Mouse (Mus musculus) frontal cortex, postnatal 25 days (tissue): ENCODE data around the gene Trappc3.
"Not testable (repeated sequence)": the region's sequence is repeated elsewhere in the genome, so short reads cannot be mapped to it uniquely, and the experiment has no call there.

Experiments used
- DNase-seq, 2 experiments: peaks; one replicate each; pipeline ENCODE4 v3.0.0; 2022; ENCODE audit warnings: low spot score in 2 of 2

Gene Trappc3

GRCm38 (mm10) chr4:126262119-126262807, at the start of gene Trappc3:
Trappc3 (plus strand) TSS chr4:126262325.
- peak; percentile 100 for DNase-seq

DNA sequence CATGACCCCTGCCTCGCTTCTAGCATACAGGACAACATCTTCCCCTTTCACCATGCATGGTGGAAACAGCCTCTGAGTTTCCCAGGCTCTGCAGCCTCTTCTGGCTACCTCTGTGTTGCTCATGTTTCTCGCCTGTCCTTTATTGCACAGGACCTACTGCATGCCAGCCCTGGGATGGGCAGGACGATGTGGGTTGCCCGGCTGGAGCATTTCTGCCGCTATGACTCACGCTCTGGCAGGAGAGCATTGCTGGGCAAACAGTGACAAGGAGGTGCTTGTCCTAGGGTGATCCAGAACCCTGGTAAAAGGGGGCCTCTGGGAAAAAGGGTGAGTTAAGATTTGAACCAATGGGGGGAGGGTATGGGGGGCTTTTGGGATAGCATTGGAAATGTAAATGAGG, 44.4 kb upstream of the Trappc3 start:
- no peak for DNase-seq

DNA sequence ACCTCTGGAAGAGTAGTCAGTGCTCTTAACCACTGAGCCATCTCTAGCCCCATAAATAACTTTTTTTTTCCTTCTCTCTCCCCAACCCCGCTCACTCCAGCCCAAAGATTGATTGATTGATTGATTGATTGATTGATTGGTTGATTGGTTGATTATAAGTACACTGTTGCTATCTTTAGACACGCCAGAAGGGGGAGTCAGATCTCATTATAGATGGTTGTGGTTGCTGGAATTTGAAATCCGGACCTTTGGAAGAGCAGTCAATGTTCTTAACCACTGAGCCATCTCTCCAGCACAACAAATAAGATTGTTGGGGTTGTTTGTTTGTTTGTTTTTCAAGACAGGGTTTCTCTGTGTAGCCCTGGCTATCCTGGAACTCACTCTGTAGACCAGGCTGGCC, 42.6 kb upstream of the Trappc3 start:
- DNase-seq: not testable (repeated sequence)

DNA sequence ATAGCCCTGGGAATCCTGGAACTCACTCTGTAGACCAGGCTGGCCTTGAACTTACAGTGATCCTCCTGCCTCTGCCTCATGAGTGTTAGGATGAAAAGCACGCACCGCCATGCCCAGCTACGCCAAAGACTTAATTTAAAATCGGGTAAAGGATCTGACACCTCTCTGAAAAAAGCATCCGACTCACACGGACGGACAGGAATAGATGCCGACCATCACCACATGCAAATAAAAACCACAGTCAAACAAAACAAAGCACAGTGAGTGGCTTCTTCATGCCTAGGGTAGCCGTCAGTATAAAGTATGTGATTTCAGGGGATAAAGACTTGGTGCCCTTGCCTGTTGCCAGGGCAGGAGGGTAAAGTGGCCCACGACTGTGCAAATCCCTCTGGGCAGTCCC, 42.1 kb upstream of the Trappc3 start:
- DNase-seq: no peak

DNA sequence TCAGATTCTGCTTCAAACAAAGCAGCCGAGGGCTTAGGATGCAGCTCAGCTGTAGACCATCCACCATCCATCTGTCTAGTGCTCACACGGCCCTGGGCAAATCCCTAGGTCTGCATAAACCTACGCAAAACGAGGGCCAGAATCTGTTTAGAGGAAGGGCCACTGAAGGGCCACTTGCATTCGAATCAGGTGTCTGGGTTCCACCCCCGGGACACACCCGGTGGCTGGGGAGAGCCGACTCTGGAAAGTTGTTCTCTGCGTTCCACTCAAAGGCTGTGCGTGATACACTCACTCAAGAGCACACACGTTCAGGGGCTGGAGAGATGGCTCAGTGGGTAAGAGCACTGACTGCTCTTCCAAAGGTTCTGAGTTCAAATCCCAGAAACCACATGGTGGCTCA, 39.5 kb upstream of the Trappc3 start:
- DNase-seq: no peak

DNA sequence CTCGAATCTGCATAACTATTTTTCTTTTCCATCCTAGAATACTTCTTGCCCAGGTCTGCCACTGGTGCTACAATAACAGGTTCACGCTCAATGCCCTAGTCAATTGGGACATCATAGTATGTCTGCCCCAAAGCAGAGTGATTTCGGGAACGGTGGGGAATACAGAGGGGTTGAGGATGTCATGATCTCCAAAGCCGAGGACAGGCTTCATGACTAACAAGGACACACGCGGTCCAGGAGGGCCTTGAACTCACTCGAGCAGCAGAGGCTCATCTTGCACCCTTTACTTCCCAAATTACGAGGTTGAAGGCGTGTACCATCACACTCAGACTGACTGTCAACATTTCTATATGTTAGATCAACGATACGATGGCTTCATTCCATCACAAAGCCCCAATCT, 35.5 kb upstream of the Trappc3 start:
- DNase-seq: no peak

- peak; percentile 81 to 87 for DNase-seq
Measured at GRCm38 (mm10) chr4:126227077-126227761, 34.9 kb upstream of the Trappc3 start.

- no peak for DNase-seq
Measured at GRCm38 (mm10) chr4:126228144-126228543, 34.0 kb upstream of the Trappc3 start.

GRCm38 (mm10) chr4:126229900-126230299, 32.2 kb upstream of the Trappc3 start:
- DNase-seq: no peak

GRCm38 (mm10) chr4:126233676-126234308, 28.3 kb upstream of the Trappc3 start:
- no peak for DNase-seq

DNA sequence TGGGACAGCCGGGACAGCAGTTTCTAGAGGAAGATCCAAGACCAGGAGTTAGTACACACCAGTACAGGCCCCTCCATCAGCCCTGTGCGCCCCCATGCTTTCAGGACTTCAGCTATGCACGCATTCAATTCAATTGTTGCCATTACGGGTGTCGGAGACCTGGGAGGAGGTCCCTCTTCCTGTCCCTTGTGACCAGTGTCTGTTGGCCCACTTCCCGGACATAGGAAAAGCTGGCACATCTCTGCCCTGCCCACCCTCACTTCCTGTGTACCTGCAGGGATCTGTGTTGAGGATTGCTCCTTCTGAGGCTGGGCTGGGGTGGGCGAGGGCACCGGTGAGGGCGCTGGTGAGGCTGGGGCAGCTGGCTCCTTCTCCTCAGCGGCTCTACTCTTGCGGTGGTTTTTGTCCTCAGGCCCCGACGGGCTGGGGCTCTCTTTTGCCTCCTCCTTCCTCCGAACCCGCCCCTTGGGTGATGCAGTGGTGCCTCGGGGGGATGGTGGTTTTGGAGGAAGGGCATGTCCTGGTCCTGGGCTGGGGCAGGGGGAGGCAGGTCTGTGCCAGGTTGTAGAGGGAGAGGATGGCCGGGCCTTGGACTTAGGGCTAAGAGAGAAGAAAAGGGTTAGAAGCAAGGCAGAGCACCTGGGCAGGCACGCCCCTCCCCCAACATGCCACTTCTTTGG, 27.5 kb upstream of the Trappc3 start:
- DNase-seq: no peak

DNA sequence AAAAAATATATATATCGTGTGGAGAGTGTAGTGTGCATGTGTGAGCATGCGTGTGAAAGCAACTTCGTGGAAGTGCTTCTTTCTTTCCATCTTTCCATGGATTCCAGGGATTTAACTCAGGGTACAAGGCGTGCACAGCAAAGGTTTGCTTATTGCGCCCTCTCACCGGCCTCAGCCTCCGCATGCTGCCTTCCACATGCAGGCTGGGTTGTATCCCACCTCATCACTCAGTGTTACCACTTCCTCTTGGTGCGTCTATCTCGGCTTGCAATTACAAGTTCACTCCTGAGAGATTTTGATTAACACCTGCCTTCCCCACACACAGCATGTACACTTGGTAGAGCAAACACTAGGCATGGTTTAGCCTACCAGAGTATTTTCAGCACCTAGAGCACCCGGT, 26.9 kb upstream of the Trappc3 start:
- DNase-seq: no peak

- no peak for DNase-seq
Measured at GRCm38 (mm10) chr4:126236467-126237280, 25.5 kb upstream of the Trappc3 start.

- DNase-seq: no peak
Measured at GRCm38 (mm10) chr4:126237721-126238242, 24.3 kb upstream of the Trappc3 start.

DNA sequence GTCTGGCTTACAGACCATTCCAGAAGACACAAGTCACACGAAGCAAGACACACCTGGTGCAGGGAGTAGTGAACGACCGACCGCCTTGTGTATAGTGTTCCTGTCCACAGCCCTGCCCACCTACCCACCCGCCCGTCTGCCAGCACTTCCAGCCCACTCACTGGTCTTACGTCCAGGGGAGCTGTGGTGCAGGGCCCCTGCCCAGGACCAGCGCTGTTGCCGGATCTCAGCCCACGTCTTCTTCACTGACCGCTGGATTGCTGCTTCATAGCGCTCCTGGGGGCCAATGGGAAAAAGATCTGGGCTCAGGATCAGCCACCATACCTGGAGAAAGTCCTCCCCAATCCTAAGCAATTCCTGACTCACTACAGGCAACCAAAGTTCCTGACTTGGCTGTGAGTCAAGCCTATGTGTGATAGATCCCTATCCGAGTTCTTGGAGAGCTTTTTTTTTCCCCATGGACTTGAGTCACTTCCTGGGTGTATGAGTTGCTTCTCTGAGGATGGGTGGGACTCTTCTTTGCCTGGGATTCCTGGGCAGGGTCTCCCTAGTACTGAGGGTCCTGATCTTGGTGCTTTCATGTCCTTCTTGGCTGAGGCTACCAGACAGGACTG, 22.2 kb upstream of the Trappc3 start:
- DNase-seq: no peak

GRCm38 (mm10) chr4:126241956-126242355, 20.2 kb upstream of the Trappc3 start:
- DNase-seq: no peak

- DNase-seq: no peak
Measured at GRCm38 (mm10) chr4:126242510-126242909, 19.6 kb upstream of the Trappc3 start.

GRCm38 (mm10) chr4:126246202-126246889, 15.8 kb upstream of the Trappc3 start:
- DNase-seq: no peak

DNA sequence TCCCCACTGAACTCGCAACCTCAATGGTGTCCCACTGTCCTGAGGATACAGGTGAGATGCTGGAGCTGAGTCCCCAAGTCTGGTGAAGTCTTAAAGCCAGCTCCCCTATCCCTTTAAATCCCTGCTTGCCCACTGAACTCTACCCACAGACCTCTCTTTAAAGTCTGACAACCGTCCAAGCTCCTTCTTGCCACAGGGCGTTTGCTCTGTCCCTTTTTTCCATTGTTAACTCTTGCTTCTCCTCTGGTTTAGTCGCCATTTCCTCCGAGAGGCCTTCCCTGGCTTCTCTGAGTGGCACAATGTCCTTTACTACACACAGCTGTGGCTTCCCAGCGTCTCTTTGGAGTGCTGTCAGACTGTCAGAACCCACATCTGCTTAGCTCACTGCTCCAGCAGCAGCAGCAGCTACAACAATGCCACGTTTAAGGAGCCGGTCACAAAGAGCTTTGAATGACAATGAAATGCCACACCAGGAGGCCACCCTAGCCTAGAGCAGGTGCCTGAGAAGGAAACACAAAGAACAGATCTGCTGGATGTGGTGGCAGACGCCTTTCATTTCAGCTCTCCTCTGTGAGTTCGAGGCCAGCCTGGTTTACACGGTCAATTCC, 13.8 kb upstream of the Trappc3 start:
- DNase-seq: no peak

GRCm38 (mm10) chr4:126250659-126251058, 11.5 kb upstream of the Trappc3 start:
- DNase-seq: no peak
